Mouse (Mus musculus) midbrain, embryonic 15.5 days (tissue): ENCODE data around the gene Fgfr2. TPM values are rescaled to one million over a fixed set of nuclear protein-coding genes. Genes with fewer than 3 reads are reported as not detected.
"Not testable (repeated sequence)": the region's sequence is repeated elsewhere in the genome, so short reads cannot be mapped to it uniquely, and the experiment has no call there.

ENCODE experiments used
- ATAC-seq: fragments of 200-750 bp; cut with Nextera tagmentation; replicated peaks from 2 replicates; pipeline ENCODE4 v1.8.0; 2017; ENCODE audit warnings: moderate TSS enrichment
- H3K27ac ChIP-seq: fragments of 300-500 bp; sonication (generic); 2 replicates; pipeline ENCODE4 v1.5.1; 2015; ENCODE audit warnings: mild to moderate bottlenecking, inconsistent platforms
- H3K27me3 ChIP-seq: fragments of 300-500 bp; sonication (generic); replicated peaks from 2 replicates; pipeline ENCODE4 v1.6.1; 2015; ENCODE audit warnings: inconsistent platforms
- H3K36me3 ChIP-seq: fragments of 300-500 bp; sonication (generic); replicated peaks from 2 replicates; pipeline ENCODE4 v1.6.1; 2015; ENCODE audit warnings: inconsistent platforms
- H3K4me1 ChIP-seq: fragments of 300-500 bp; sonication (generic); 2 replicates; pipeline ENCODE4 v1.6.1; 2015; ENCODE audit warnings: inconsistent platforms
- H3K4me2 ChIP-seq: fragments of 300-500 bp; sonication (generic); 2 replicates; pipeline ENCODE4 v1.6.1; 2015; ENCODE audit warnings: inconsistent platforms, mild to moderate bottlenecking, moderate library complexity
- H3K4me3 ChIP-seq: fragments of 300-500 bp; sonication (generic); 2 replicates; pipeline ENCODE4 v1.5.1; 2015; ENCODE audit warnings: mild to moderate bottlenecking, inconsistent platforms
- H3K9ac ChIP-seq: fragments of 300-500 bp; sonication (generic); 2 replicates; pipeline ENCODE4 v1.6.1; 2015; ENCODE audit warnings: mild to moderate bottlenecking, inconsistent platforms
- H3K9me3 ChIP-seq: fragments of 300-500 bp; sonication (generic); 2 replicates; pipeline ENCODE4 v1.6.1; 2016; ENCODE audit warnings: inconsistent platforms
- WGBS: fragments of 180-500 bp; shearing (Covaris S2); methylation state at CpG from one replicate; pipeline ENCODE4 v1.1.7; 2015; ENCODE audit warnings: mixed read lengths; 5-methylcytosine and 5-hydroxymethylcytosine counted together
- polyA plus RNA-seq: library from polyadenylated mRNA; unstranded; fragments of >200 nt; fragmentation: Nextera tagmentation; extraction: Ambion mirVana; gene quantifications from 2 replicates; pipeline ENCODE4 v1.2.1, GENCODE M21; 2015

Gene Fgfr2
- polyA plus RNA-seq, 1 experiment from 2014 or later, result 23.3 TPM

DNA sequence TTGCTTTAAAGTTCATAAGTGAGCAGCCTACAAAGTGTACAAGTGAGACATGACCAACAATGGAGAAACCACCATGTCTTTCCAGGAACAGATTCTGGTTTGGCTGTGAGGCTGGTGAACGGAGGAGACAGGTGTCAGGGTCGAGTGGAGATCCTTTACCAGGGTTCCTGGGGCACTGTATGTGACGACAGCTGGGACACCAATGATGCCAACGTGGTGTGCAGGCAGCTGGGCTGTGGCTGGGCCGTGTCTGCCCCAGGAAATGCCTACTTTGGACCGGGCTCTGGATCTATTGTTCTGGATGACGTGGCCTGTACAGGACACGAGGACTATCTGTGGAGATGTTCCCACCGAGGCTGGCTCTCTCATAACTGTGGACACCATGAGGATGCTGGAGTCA is 2065.2 kb downstream of the Fgfr2 start:
- not testable (repeated sequence) for H3K4me1 ChIP-seq, H3K9me3 ChIP-seq, H3K4me2 ChIP-seq, H3K27ac ChIP-seq, H3K9ac ChIP-seq, H3K4me3 ChIP-seq, H3K36me3 ChIP-seq, ATAC-seq, H3K27me3 ChIP-seq
- WGBS, result 81% methylated on average over 9 of the region's 9 CpGs

DNA sequence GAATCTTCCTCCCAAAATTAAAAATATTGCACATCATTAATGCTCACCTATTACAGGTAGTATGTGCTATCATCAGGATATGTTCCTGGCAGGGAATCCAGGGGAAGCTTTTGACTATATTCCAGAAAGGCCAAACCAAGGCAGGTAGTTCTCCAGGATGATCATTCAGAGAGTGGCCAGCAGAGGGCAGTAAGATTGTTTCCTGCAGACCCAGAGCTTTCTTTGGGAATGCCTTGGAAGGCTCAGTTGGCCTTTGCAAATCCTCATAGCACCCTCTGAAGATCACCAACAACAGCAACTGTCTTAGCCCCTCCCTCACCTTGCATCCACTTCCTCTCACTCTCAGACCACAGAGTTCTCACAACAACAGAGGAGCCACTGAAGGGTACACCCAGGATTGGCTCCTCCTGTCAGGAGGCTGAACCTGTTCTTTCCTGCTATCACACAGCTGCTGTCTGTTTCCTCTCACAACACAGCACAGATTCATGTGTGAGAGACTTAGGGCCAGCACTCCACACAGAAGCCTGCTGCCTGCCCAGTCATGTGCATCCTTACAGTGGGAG is 2068.3 kb downstream of the Fgfr2 start:
- H3K27ac ChIP-seq, result no peak overlapping the region
- H3K4me1 ChIP-seq, result no peaks in the 10 kb centered on the region
- no peak overlapping the region for H3K4me2 ChIP-seq
- no peak overlapping the region for H3K9ac ChIP-seq
- ATAC-seq, result no peak
- H3K27me3 ChIP-seq, result no peaks in the 10 kb centered on the region
- no peaks in the 10 kb centered on the region for H3K9me3 ChIP-seq
- H3K36me3 ChIP-seq, result no peaks in the 10 kb centered on the region
- H3K4me3 ChIP-seq, result no peak overlapping the region

DNA sequence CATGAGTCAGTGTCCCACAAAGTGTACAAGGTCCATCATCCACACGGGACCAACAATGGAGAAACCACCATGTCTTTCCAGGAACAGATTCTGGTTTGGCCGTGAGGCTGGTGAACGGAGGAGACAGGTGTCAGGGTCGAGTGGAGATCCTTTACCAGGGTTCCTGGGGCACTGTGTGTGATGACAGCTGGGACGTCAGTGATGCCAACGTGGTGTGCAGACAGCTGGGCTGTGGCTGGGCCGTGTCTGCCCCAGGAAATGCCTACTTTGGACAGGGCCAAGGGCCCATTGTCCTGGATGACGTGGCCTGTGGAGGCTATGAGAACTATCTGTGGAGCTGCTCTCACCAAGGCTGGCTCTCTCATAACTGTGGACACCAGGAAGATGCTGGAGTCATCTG is 2073.3 kb downstream of the Fgfr2 start:
- H3K4me1 ChIP-seq, ATAC-seq, H3K27me3 ChIP-seq, H3K36me3 ChIP-seq, H3K4me3 ChIP-seq, H3K27ac ChIP-seq, H3K9ac ChIP-seq, H3K9me3 ChIP-seq, H3K4me2 ChIP-seq: not testable (repeated sequence)
- 83% methylated on average over 8 of the region's 8 CpGs for WGBS

DNA sequence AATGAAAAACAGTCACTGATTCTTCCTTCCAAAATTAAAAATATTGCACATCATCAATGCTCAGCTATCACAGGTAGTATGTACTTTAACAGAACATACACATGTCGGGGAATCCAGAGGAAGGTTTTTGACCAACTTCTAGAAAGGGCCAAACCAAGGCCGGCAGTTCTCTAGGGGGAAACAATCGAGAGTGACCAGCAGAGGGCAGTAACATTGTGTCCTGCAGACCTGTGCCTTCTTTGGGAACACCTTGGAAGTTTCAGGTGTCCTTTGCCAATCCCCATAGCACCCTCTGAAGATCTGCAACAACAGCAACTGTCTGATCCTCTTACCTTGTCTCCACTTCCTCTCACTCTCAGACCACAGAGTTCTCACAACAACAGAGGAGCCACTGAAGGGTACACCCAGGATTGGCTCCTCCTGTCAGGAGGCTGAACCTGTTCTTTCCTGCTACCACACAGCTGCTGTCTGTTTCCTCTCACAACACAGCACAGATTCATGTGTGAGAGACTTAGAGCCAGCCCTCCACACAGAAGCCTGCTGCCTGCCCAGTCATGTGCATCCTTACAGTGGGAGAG is 2077.8 kb downstream of the Fgfr2 start:
- H3K4me2 ChIP-seq, H3K9me3 ChIP-seq, H3K4me1 ChIP-seq, H3K36me3 ChIP-seq, H3K27ac ChIP-seq, H3K4me3 ChIP-seq, H3K9ac ChIP-seq, ATAC-seq, H3K27me3 ChIP-seq: not testable (repeated sequence)
- WGBS, result 33% methylated on average over 3 of the region's 3 CpGs

DNA sequence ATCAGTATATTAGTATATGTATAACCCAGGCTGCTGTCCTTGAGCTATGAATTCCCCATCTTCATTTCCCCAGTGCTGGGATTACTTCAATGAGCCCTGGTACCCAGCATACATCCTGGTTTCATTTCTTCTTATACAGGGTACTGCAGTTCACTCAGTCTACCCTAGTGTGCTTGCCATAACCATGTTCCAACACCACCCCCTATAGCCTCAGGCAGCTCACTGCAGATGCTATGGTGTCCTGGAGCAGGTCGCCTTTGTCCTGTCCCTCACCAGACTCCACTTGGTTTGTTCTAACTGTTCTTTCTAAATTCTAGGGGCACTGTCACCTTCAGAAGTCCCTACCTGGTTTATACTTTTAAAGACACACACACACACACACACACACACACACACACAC is 2080.5 kb downstream of the Fgfr2 start:
- ATAC-seq, result no peak
- Histone ChIP-seq H3K9ac (no peak overlapping the region), H3K9me3 (no peaks in the 10 kb centered on the region), H3K4me3 (no peak overlapping the region), H3K27ac (no peak overlapping the region), H3K36me3 (no peaks in the 10 kb centered on the region), H3K4me1 (no peaks in the 10 kb centered on the region), H3K27me3 (no peaks in the 10 kb centered on the region), H3K4me2 (no peak overlapping the region)
- WGBS, result 52% methylated on average over 1 of the region's 1 CpGs

DNA sequence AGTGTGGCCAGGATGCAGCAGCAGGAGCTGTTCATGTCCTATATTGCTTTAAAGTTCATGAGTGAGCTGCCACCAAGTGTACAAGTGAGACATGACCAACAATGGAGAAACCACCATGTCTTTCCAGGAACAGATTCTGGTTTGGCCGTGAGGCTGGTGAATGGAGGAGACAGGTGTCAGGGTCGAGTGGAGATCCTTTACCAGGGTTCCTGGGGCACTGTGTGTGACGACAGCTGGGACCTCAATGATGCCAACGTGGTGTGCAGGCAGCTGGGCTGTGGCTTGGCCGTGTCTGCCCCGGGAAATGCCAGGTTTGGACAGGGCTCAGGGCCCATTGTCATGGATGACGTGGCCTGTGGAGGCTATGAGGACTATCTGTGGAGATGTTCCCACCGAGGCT is 2082.4 kb downstream of the Fgfr2 start:
- H3K27ac ChIP-seq, ATAC-seq, H3K9ac ChIP-seq, H3K27me3 ChIP-seq, H3K4me1 ChIP-seq, H3K4me2 ChIP-seq, H3K9me3 ChIP-seq, H3K4me3 ChIP-seq, H3K36me3 ChIP-seq: not testable (repeated sequence)
- 88% methylated on average over 8 of the region's 8 CpGs for WGBS

DNA sequence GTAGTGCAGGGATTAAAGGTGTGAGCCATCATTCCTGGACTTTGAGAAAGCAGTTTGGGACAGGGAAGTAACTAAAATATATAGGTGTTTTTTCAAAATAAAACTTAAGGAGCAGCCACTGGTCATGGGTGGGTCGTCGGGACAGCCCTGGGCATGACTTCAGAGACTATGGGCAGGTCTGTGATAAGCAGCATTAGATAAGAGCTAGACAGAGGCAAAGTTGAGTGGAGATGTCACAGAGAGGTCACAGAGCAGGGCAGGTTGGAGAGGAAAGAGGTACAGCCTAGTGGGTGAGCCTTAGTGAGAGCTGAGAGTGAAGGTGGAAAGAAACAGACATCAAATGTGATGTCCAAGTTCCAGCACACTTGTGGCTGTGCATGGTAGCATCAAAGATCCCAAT is 2086.1 kb downstream of the Fgfr2 start:
- Histone ChIP-seq H3K4me2 (no peak overlapping the region), H3K9ac (no peak overlapping the region), H3K36me3 (no peaks in the 10 kb centered on the region), H3K9me3 (no peaks in the 10 kb centered on the region), H3K4me3 (no peak overlapping the region), H3K27ac (no peak overlapping the region), H3K27me3 (no peaks in the 10 kb centered on the region), H3K4me1 (no peaks in the 10 kb centered on the region)
- no peak for ATAC-seq
- WGBS, result 94% methylated on average over 2 of the region's 2 CpGs

DNA sequence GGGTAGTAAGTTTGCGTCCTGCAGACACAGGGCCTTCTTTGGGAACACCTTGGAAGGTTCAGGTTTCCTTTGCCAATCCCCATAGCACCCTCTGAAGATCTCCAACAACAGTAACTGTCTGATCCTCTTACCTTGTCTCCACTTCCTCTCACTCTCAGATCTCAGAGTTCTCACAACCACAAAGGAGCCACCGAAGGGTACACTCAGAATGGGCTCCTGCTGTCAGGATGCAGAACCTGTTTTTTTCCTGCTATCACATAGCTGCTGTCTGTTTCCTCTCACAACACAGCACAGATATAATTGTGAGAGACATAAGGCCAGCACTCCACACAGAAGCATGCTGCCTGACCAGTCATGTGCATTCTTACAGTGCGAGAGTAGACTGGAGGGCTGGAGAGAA is 2086.8 kb downstream of the Fgfr2 start:
- Histone ChIP-seq H3K9ac (no peak overlapping the region), H3K27ac (no peak overlapping the region), H3K27me3 (no peaks in the 10 kb centered on the region), H3K4me1 (no peaks in the 10 kb centered on the region), H3K4me3 (no peak overlapping the region), H3K4me2 (no peak overlapping the region), H3K36me3 (no peaks in the 10 kb centered on the region), H3K9me3 (no peaks in the 10 kb centered on the region)
- 85% methylated on average over 3 of the region's 3 CpGs for WGBS
- ATAC-seq, result no peak

DNA sequence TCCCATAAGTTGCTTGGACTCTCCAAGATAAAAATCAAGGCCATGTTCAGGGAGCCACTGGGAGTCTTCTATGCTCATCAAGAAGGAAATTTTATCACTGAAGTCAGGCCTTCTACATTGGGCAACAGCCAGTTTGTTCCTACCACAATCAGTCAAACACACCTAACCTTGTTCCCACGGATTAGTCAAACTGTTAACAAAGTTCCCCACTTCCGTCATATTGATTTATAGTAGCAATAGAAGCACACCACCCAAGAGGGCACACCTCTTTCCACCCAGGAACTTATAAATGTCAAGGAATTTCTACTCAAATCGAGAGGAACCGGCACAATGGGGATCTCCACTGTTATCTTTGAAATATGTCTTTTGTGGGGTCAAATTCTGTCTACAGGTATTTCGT is 2091.4 kb downstream of the Fgfr2 start, which contains the start of gene Dmbt1:
Gene Dmbt1, plus strand, starts transcription at position 299 of the 400 bp plus-strand sequence.
- Histone ChIP-seq H3K36me3 (no peaks in the 10 kb centered on the region), H3K4me3 (no peak within 1 kb of the TSS), H3K4me1 (no peaks in the 10 kb centered on the region), H3K9ac (no peak within 1 kb of the TSS), H3K27me3 (no peaks in the 10 kb centered on the region), H3K27ac (no peak within 1 kb of the TSS), H3K9me3 (no peaks in the 10 kb centered on the region), H3K4me2 (no peak within 1 kb of the TSS)
- 89% methylated on average over 5 of the region's 5 CpGs for WGBS
- no peak for ATAC-seq

DNA sequence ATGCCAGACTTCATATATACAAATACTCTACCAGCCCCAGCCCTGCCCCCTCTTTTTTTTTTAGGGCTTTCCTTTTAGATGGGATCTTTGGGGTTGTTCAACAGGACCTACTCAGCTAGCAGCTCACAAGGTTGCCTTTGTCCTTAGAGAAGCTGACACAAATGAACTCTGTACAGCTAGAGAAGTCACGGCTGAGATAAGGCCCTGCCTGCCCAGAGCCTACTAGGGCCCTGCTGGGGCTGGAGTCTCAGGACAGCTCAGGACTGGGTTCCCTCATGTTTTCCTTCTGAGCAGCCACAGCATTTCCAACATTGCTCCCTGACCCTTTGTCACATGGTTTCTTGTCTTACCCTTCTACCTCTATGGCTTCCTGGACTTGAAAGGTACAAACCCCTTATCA is 2095.6 kb downstream of the Fgfr2 start:
- 88% methylated on average over 1 of the region's 1 CpGs for WGBS
- Histone ChIP-seq H3K4me1 (no peaks in the 10 kb centered on the region), H3K27me3 (no peaks in the 10 kb centered on the region), H3K9me3 (no peaks in the 10 kb centered on the region), H3K36me3 (no peaks in the 10 kb centered on the region), H3K4me2 (no peak overlapping the region), H3K4me3 (no peak overlapping the region), H3K9ac (no peak overlapping the region), H3K27ac (no peak overlapping the region)
- ATAC-seq, result no peak

DNA sequence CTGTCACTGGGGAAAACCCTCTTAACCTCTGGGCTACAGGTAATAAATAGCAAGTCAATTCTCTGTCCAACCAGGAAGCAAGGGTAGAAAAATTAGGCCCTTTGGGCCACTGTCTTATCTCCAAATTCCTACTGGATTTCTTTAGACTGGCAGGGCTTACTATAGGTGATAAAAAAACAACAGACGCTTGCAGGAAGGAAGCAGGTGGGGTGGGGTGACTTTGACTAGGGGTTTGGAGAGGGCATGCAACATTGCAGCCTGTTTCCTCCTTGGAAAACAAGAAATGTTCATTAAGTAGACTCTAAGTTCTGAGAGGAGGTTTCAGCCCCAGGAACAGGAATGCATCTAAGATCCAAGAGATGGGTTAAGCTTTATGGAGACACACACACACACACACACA is 2098.3 kb downstream of the Fgfr2 start:
- no peak overlapping the region for H3K4me2 ChIP-seq
- no peaks in the 10 kb centered on the region for H3K4me1 ChIP-seq
- no peaks in the 10 kb centered on the region for H3K9me3 ChIP-seq
- H3K36me3 ChIP-seq, result no peaks in the 10 kb centered on the region
- no peak overlapping the region for H3K4me3 ChIP-seq
- WGBS, result 83% methylated on average over 1 of the region's 1 CpGs
- ATAC-seq, result no peak
- H3K27ac ChIP-seq, result no peak overlapping the region
- no peak overlapping the region for H3K9ac ChIP-seq
- no peaks in the 10 kb centered on the region for H3K27me3 ChIP-seq

DNA sequence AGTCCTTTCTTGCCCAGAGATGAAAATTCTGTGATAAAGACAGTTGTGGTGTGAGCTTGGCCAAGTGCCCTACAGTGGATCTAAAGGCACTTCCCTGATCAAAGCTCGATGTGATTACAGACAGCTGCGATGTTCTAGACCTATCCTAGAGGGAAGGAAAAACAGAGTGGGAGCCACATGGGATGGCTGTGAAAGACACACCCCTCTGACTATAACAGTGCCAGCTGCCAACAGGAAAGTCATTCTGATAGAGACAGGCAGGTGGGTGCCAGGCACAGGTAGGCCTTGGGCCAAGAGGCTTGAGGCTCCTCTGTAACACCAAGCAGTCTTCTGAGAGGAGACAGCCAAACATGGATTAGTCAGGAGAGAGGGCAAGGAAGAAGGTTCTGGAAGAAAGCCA is 2104.0 kb downstream of the Fgfr2 start:
- WGBS, result 91% methylated on average over 2 of the region's 2 CpGs
- no peak overlapping the region for H3K4me2 ChIP-seq

DNA sequence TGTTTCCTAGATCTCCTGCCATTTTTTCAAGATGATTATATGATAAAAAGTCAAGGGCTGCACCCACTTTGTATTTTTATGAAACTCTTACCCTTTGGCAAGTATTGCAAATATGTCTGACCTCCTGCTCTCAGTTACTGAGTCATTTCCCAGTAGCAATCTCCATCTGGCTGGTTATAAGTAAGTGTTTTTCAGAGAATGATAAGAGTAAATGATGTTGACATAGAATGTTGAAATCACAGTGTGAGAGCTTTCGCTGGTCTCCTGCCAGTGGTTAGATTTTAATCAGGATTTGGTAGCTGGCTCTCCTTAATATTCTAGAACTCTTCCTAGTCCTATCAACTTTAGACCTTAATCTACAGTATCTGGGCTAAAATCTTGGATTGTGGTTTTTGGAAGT is 2111.2 kb downstream of the Fgfr2 start:
- WGBS, result 90% methylated on average over 1 of the region's 1 CpGs
- 0 out of 2 replicates have a peak, but pooled peaks cover 7% of the 10 kb centered on the region for H3K9me3 ChIP-seq
- no peak for ATAC-seq

More for the DNA sequence above, 2104.0 kb downstream of the Fgfr2 start:
- Histone ChIP-seq H3K4me1 (no peaks in the 10 kb centered on the region), H3K27me3 (no peaks in the 10 kb centered on the region), H3K9ac (no peak overlapping the region), H3K27ac (no peak overlapping the region), H3K9me3 (no peaks in the 10 kb centered on the region), H3K36me3 (no peaks in the 10 kb centered on the region), H3K4me3 (no peak overlapping the region)
- ATAC-seq, result no peak

More for the DNA sequence above, 2111.2 kb downstream of the Fgfr2 start:
- no peaks in the 10 kb centered on the region for H3K4me1 ChIP-seq
- H3K27ac ChIP-seq, result no peak overlapping the region
- no peak overlapping the region for H3K4me2 ChIP-seq
- H3K9ac ChIP-seq, result no peak overlapping the region
- H3K36me3 ChIP-seq, result no peaks in the 10 kb centered on the region
- no peak overlapping the region for H3K4me3 ChIP-seq
- H3K27me3 ChIP-seq, result no peaks in the 10 kb centered on the region
